Mouse (Mus musculus) frontal cortex, postnatal 10 days (tissue): ENCODE measurements at regions not wholly inside any gene's neighbourhood (a gene's known extent, or its start where the extent isn't known, plus 50 kb on each side); places are given as distances from the start of the nearest gene placed in this dataset.

Experiments
- DNase-seq, 2 experiments: peaks; one replicate each; pipeline ENCODE4 v3.0.0; 2022; ENCODE audit warnings: low spot score in 2 of 2, mixed read lengths in 1 of 2

DNA sequence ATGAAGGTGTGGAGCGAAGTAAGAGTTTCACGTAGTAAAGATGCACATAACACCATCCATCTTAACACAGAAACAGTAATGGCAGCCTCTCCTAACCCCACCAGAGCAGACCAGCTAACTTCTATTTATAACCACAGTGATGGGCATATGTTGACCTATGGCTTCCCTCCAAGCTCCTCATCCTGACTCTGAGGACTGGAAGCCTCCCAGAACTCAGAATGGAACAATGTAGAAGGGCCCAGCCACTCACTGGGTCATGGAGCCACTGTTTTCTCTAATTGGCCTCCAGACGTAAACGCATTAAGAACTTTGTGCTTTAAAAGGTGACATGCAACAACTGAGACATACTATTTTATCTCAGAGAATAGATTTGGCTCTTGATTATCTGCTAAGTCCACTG, 77.0 kb downstream of the Irs2 start:
- DNase-seq, result no peak

DNA sequence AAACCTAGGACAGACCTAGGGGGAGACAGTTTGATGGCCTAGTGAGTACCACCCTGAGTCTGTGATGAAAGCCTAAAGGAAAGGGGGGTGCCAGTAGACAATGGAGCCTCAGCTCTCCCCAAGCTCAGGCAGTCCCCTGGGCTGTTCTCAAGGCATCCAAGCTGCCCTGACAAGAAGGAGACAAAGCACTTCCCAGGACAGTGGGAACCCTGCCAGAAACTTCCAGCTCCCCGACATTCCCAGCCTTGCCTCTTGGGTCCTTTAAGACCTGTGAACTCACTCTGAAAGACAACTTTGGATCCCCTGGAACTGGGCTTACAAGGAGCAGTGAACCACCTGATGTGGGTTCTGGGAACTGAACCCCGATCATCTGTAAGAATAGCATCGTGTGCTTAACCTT, 79.4 kb downstream of the Irs2 start:
- no peak for DNase-seq

- peak; percentile 38 to 52 for DNase-seq
Measured at GRCm38 (mm10) chr8:10928342-10928794, 79.9 kb downstream of the Irs2 start.

DNA sequence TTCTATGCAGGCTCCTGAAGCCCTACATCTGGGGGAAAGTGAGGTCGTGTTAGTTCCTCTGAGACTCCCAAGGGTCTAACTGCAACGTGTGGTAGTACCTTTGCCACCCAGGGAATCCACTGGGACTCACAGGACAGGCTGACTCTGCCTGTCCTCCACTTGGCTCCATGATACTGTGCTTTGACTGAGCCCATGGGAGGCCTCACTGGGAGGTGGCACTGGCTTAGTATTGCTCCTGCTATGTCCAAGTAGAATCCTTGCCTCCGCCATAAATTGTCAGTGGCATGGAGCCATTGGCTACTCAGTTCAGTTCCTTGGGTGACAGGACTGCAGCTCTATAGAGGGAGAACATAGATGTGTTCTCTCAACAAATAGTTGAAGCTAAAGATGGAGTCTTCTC, 81.1 kb downstream of the Irs2 start:
- DNase-seq, result no peak

- DNase-seq, result no peak
Measured at GRCm38 (mm10) chr8:10926518-10926915, 81.7 kb downstream of the Irs2 start.

DNA sequence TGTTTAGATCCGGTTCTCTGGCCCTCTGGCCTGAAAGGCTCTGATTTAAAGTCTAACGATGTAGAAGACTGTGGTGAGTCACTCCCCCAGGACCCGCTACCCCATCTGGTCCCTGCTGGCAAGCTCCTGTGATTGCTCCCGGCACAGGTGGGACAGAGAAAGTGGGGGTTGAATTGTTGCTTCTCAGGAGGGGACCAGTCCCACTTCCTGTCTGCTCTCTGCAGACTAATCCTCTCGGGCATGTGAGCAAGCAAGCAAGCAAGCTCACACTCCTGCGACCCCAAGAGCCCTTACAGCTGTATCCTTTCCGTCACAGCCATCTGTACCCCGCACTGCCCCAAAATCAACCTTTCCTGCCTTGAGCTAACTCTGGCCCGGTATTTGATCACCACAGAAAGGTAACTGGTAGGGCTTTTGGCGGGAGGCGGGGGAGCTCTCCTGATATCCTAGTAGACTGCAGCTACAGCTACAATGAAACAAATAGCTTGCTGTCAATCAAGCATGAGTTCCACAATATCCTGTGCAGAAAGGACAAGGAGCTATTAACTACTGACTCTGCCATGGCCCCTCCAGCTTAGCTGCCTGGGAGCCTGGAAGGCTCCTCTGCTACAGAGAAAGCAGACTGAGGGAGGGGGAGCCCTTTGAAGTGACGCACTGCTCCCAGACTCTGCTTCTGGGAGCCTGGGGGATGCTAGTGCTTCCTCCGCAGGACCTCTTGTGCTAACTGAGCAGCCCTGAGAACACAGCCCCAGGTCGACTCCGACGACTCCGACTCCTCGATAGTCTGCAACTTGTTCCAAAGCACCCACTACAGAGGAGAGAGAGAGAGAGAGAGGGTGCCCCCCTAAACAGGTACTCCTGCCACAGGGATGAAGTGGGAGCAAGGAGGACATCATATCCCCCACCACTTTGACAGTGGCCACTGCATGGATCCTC, 82.4 kb downstream of the Irs2 start:
- peak in 1 of 2 experiments; percentile 26 for DNase-seq

- DNase-seq, result peak in 1 of 2 experiments; percentile 32
Measured at GRCm38 (mm10) chr8:10924526-10925199, 83.6 kb downstream of the Irs2 start.

- DNase-seq, result no peak
Measured at GRCm38 (mm10) chr8:10924001-10924490, 84.2 kb downstream of the Irs2 start.

- no peak for DNase-seq
Measured at GRCm38 (mm10) chr8:10923071-10924000, 84.9 kb downstream of the Irs2 start.

GRCm38 (mm10) chr8:10922209-10923030, 85.8 kb downstream of the Irs2 start:
- DNase-seq, result no peak

DNA sequence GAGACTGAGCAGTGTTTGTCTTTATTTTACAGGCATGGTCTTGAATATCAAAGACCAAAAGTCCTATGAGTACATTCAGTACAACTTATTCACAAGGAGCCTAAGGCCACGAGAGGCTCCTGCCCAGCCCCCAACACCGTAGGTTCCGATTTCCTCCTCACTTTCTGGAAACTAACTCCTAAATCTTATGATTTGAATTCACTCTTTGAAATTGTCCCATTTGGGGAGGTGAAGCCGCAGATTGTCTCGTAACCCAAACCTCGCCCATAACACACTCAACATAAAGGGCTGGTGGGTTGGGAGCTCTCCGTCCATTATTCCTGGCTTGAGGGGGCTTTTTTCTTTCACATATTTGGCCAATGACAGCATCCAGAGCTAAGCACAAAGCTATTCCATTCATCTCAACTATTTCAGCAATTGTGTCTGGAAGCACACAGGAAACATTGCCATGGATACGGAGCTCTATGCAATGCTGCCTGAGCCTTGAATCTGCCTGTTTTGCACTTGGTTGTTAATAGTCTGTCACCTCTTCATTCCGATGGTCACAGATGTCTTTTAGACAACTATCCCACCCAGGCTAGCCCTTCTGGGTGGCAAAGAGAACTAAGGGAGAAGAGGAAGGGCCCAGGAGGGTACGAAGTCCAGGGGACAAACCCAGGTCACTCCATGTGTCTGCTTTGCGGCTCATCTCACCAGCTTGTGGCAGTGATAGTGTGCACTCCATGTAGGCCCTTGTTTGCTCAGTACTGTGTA, 86.6 kb downstream of the Irs2 start:
- no peak for DNase-seq

DNA sequence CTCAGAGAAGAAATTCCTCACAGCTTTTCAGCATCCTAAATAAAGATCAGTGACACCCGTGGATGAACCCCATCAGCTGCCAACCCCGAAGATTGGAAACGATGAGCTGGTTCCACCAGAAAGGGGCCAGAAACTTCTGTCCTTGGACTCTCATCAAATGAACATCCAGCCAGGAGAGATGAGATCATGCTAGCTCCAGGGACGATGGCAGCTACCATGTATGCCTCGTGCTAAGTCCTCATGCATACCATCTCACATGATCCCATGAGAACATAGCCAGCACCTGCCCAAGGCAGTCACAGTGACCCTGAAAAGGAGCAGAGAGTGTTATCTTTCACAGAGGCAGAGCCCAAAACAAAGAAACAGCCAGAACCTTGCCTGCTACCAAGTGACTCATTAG, 88.6 kb downstream of the Irs2 start:
- no peak for DNase-seq

DNA sequence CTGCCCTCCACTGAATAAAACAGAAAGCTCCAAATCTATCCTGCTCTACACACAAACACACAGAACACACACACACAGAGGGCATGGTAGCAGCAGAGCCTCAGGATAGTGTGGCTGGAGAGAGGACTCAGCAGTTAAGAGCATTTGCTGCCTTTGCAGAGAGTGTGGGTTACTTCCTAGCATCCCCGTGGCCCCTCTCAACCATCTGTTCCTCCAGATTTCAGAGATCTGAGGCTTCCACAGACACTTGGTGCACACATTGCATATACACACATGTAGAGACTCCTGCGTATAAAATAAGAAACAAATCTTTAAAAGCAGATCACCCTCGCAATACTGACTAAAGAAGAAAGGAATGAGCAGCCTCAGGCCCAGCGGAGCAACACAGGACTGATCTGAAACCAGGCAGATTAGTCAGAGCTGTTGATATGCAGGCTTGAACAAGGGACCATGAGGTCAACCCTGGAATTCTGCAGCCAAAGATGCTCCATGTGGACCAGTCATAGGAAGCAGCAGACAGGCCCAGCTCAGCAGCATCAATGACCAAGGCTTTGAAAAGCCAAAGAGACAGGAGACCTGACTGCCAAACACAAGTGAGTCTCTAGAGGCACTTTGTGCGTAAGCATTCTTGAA, 89.7 kb downstream of the Irs2 start:
- DNase-seq, result no peak

DNA sequence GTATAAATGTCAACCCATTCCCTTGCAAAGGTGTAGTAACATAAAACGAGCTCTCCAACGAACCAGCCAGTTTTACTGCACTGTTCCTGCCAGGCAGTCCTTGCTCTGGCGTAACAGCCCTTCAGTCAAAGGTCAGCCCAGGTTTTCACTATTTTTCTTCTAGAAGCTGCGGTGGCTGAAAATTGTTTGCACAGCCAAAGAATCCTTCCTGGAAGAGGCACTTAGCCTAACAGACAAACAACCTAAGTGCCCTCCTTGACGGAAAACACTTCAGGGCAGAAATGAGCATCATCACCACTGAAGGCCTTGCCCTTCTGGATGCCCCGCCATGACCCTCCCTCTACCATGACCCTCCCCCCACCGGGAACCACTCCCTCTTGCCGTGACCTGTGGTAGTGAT, 93.6 kb downstream of the Irs2 start:
- no peak for DNase-seq

- no peak for DNase-seq
Measured at GRCm38 (mm10) chr8:10912436-10912835, 95.8 kb downstream of the Irs2 start.

GRCm38 (mm10) chr8:10911371-10911770, 96.9 kb downstream of the Irs2 start:
- no peak for DNase-seq

- DNase-seq, result no peak
Measured at GRCm38 (mm10) chr8:10910954-10911353, 97.3 kb downstream of the Irs2 start.

DNA sequence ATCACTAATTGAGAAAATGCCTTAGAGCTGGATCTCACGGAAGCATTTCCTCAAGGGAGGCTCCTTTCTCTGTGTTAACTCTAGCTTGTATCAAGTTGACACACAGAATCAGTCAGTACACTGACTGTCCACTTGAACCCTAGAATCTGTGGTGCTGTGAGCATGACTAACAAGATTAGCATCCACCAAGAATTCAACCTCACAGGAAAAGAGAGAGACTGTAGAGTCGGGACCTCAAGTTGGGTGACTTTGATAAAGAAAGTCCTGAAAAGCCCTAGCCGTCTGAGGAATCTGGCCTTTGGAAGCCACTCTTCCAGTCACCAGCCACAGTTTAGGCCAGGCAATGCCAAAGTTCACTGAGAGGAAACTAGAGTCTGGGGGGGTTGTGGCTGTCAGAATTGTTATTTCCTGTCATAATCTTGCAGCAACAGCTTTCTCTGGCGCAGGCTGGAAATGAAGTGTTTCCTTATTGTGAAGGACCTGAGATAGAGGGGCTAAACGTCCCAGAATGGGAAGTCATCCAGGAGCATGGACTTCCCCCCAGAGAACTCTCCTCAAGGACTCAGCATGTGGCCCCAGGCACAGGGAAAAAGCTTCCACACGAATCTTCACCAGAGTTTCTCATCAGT, 97.9 kb downstream of the Irs2 start:
- DNase-seq, result no peak

GRCm38 (mm10) chr8:10909155-10909554, 99.1 kb downstream of the Irs2 start:
- no peak for DNase-seq
